Mouse (Mus musculus) erythroid progenitor cell, adult 5-6 weeks (primary cell): Measurements from ENCODE around the gene Pola1. TPM values are rescaled to one million over a fixed set of nuclear protein-coding genes. Genes with fewer than 3 reads are reported as not detected.

Source experiments
- ATAC-seq: replicated peaks from 2 replicates; pipeline ENCODE4 v1.8.0; 2016; ENCODE audit warnings: moderate number of reproducible peaks, mild to moderate bottlenecking, moderate TSS enrichment, inconsistent platforms; ENCODE audit not compliant: poor library complexity, low FRiP score, severe bottlenecking
- total RNA-seq, 2 experiments: library from RNA; stranded (forward) in 1 of 2; stranded (reverse) in 1 of 2; fragments of 150-400 nt in 1 of 2; fragments of 186-747, 209-891 nt in 1 of 2; gene quantifications; 2 replicates each; pipeline versions ENCODE4 v1.2.3 to v1.2.4; 2015 to 2017; ENCODE audit warnings: low replicate concordance in 2 of 2

The Pola1 gene
- total RNA-seq (2015; ENCODE audit: low replicate concordance) (69.9 and 78.4 TPM in 2 replicates), total RNA-seq (2017; ENCODE audit: low replicate concordance) (152 and 170 TPM in 2 replicates)

DNA sequence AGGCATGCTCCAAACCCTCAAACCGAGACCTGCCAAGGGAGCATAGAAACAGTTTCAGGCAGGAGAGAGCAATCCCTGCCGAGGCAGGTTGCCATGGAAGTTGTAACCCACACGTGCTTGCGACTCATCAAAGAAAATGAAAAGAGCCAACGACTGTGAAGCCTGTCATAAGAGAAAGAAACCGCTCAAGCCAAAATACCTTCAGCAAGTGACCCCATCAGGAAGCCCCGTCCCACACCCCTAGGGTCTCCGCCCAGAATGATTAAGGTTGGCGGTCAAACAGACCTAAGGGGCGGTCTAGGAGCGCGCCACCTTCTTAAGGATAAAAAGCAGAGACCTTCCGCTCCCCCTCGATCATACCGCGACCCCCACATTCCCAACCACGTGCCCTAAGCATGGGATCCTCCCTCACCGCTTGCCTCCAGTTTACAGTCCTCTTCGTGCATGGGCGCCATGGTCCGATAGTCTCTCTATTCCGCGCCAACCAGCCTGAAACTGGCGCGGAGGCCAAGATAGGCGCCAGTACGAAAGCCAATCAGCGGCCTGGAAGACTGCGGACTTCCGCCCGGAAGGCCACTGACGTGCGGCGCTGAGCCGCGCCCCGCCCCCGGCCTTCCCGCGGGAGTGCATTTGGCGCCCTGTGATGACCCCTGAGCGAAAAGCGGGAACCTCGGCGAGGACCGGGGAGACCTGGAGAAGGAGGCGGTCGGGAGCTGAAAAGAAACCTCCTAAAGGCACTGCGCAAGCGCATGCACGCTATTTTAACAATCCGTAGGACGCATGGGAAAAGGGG lies at the start of gene Pola1:
Pola1 (minus strand) TSS at position 499 of the 793 bp plus-strand sequence.
- peak; percentile 99 for ATAC-seq

DNA sequence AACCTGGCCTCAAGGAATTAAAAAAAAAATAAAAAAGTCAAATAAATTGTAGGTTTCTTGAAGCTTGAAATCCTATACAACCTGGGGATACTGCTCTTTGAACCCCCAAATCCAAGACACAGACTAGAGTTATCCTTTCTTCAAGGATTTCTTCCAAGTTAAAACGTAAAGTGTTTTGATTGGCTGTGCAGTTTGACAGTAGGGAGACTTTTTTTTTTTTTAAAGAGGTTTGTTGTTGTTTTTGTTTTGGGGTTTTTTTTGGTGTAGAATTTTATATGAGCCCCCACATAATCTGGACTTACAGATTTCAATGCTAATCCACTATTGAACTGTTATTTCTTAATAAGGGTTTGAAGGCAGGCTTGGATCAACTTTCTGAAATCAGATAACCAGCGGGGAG lies 44.3 kb upstream of the Pola1 start:
- no peak for ATAC-seq

DNA sequence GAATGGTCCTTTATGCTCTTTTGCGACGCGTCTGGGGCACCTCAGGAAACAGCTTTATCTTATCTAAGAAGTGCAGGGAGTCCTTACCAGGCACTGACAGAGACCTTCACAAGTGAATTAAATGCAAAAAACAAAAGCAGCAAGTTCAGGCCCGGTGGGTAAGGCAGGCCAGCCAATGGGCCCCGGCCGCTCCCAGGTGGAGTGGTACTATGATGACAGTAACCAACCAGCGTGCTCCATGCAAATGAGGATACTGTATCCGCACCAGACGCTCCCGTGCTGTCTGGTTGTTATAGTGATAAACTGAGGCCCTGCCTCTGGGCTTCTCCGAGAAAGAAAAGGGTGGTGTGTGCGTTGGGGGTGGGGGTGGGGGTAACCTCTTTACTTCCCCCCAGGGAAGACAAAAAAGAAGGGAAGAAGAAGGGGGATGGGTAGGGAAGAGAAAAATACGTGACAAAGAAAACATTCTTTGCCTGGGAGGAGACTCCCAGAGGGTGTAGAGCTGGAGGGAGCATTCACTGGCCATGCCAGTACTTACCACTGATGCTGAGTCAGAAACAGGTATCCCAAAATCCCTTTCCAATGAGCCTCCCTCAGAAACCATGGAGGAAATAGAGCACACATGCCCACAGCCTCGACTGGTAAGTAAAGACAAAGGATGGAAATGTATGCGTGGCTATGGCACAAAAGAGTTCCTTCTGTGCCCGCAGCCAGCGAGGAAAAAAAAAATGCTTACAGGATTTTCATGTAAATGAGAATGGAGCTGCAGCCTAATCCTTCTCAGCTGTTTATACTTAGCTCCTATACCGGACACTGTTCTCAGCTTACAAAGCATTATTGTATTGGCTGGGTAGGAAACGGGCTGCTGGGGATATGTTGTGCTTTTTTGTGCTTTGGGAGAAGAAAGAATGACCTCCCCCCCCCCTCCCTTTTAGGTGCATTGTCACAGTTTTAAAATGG lies 43.2 kb upstream of the Pola1 start:
- ATAC-seq: peak; percentile 99

DNA sequence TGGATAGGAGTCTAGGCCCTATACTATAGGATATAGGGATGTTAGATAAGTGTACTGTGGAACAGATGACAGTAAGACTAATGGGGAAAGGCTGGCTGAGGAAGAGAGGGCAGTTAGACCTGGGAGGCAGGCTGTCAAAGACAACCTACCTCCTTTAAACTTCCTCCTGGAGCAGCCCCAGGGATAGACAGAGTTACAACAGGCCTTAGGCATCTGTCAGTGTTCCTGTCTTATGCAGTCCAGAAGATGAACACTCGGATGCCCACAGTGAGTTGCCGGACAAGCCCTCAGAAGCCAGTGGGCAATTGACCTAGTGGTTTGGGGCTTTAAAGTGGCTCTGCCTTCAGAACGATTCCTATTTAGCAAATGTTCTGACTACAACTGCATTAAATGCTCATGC lies 42.5 kb upstream of the Pola1 start:
- ATAC-seq: peak; percentile 23

DNA sequence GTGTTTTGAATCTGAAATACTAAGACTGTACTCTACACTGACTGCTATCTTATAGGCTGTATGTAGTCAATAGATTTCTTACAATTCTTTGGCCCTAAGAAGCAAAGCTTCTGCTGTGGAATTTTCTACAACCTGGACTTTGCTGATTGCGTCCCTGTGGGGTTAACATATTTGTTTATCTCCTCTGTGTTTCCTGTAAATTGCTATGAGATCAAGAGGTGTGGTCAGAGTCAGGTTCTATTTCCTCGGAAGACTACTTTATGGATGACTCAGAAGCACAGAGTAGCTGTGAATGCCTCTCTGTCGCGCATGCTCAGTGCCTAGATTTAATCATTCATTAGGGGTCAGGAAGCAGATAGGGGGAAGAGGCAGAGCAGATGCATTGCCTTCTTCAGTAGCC lies 32.8 kb upstream of the Pola1 start:
- ATAC-seq: peak; percentile 65; the same call in 1 of the 2 replicates

DNA sequence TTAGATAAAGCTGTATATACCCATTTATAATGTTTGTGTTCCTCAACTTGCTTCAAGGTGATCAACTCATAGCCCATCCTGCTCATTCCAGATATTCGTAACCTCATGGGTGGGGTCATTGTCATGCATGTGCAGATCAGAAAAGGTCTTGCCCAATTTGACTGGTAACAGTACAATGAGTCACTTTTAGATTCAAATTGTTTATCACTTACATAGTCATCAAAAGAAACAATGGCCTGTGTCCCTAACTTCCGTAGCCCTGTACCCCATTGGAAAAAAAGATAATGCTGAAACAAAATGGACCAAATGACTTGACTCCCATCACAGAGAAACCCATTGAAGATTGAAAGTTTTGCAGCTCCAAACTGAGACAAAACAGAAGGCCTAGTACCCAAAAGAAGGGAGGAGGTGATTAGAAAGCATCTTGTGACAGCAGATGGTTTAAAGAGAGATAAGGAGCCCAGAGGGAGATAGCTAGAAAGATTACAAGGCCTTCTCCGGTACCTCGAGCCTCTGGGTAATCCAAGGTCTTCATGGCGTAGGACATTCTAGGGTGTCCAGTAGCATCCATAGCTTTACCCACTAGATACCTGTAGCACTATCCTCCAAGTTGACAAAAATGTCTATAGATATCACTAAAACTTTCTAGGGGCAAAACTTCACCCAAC lies 32.1 kb upstream of the Pola1 start:
- ATAC-seq: no peak

DNA sequence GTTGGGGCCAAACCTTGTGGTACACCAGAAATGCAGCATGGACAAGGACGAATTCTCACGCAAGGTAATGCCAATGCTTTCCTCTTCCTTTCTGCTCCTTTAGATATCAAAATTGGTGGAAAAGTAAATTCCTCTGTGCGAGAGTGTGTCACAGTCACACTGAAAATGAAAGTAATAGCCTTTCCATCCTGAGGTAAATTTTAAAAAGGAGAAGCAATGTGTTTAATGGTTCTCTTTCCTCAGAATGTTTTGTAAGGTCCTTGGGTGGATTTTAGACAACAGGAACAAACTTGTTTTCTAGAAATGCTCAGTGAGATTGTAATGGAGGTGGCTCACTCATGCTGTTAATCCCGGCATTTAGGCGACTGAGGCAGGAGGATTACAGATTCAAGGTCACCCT lies 23.2 kb upstream of the Pola1 start:
- no peak for ATAC-seq

DNA sequence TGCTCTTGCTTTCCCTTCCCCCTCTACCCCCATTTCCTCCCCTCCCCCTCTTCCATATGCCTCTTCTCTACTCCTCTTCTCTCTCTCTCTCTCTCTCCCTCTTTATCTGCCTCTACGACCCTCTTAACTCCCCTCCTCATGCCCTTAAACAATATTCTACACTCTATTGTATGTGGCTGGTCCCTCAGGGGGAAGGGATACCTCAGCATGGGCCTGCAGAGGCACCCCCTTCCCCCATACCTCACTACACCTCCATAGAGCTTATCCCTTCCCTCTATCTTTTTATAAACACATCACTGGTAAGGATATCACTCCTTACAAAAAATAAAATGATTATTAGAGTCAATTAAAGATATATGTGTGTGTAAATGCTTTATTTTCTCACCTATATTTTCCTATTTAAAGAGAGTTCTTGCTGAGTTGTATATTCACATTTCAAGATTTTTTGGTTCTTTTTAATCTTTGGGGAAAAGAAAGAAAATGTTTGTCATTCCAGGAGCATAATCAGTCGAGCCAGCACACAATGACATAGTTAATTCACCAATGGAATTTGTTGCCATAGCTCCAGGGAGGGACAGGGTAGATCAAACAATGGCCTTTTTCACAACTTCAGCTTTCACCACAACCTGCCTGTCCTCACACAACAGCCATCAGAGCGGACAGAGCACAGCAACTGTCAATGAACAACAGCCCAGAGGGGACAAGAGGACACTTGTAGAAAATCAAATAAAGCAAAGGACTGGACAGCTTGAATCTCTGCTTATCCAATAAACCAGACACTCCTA lies 22.5 kb upstream of the Pola1 start, which contains the start of gene Pcyt1b:
Pcyt1b (plus strand) TSS at position 646 of the 785 bp plus-strand sequence.
- ATAC-seq: no peak

DNA sequence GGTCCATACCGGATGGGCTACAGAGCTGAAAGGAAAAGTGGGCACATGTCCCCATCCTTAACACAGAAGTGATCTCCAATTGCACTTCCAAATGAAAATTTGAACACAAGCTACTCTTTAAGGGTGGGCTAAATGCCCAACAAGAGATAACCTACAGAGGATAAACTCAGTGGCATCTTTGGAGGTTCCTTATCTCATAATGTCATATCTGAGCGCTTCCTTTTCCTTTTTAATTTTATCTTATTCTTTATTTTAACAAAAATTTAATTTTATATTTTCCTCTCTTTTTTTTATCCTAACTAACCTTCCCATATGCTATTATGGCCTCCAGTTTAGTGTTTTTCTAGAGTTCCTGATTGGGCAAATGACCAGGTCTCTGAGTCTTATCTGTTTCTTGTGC lies 18.8 kb upstream of the Pola1 start:
- ATAC-seq: no peak

DNA sequence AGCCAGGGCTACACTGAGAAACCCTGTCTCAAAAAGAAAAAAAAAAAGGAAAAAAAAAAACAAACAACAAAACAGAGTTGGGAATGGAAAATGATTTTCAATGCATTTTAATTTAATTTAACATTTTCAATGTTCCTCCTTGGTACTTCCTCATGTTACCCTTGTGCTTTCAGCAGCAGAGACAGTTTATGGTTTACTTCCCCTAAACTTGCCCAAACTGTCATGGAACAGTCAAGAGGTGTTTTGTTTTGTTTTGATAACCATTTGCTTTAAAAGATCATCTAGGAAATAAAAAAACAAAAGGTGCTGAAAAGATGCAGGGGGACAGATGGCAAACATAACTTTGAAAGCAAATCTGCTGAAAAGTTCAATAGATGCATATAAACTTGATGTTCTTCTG lies 12.1 kb upstream of the Pola1 start:
- ATAC-seq: no peak

DNA sequence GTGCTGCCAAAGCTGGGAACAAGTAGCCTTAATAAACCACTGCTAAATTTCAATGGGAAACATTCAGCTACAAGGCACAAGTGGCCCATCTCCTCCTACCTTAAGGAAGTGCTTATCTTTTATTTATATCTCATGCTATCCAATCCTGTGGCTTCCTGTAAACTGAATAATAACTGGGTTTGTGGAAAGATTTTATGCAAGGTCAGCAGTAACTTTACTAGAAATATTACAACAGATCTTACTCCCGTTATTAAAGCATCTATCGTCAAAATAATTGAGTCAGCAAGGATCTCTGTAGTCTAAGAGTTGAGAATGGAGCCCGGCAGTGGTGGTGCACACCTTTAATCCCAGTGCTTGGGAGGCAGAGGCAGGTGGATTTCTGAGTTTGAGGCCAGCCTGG lies 11.6 kb upstream of the Pola1 start:
- ATAC-seq: no peak

DNA sequence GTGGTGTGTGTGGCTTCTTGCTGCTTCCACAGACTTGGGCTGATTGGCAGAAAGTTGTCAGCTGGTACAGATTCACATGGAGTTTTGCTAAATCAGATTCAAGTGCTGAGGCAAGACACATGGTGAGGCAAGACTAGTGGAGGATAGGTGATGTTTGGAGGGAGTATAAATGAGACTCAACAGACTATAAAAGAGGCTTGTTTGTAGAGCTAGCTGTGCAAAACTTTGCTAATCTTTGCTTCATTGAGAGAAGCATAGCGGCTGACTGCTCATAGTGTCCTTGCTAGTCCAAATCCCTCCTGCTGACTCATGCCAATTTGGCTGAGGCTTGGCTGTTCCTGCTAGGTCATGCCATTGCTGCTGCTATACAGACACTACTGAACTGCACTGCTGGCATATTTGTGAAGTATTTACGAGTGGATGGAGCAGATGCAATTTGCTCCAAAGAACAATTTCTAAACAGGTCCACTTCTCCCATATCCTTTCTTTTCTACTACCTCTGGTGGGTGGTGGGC lies 3.0 kb upstream of the Pola1 start:
- ATAC-seq: 0 out of 2 replicates have a peak, but pooled peaks have one; percentile 50

DNA sequence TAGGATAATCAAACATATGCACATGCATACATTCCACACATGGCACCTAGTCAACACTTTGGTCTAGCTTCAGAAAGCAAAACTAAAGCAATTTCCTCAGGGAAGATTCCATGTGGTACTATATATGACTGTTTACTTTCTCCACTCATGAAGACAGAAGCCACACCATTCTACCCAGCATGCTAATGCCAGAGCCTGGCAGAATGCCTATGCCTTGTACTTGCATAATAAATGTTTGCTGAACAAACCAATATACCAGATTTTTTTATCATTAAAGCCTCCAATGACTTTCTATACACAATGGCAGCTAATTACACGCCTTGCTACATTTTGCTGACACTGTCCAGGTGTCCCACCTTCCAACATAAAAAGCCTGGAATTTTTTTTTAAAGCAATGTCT lies 1.7 kb downstream of the Pola1 start:
- no peak for ATAC-seq

DNA sequence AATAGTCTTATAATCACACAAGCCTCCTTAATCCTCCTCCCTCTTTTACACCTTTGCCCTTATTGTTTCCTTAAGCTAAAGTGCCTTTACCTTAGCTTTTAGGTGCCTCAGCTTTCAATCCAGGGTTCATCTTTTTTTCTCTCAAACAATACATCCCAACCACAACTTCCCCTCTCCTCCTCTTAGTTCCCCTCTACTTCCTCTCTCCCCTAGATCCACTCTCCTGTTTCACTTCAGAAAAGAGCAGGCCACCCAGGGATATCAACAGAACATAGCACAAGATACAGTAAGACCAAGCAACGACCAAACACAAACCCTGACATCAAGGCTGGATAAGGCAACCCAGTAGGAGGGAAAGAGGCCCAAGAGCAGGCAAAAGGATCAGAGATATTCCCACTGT lies 29.7 kb downstream of the Pola1 start:
- no peak for ATAC-seq

DNA sequence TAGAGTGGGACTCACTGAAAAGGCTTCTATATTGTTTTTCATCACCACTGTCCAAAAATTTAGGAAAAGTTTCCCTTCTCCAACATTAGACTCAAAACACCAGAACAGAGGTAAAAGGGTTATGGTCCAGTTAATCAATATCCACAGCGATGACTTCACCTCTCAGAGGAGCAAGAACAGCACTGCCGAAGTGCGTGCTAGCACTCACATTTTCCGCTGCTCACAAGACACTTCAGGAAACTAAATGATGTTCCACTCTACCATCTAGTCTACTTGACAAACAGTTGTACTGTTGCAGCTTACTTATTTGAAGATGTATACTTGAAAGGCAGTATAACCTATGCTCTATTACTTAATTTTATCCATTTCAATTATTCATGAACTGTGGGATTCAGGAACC lies 37.7 kb downstream of the Pola1 start:
- ATAC-seq: no peak

DNA sequence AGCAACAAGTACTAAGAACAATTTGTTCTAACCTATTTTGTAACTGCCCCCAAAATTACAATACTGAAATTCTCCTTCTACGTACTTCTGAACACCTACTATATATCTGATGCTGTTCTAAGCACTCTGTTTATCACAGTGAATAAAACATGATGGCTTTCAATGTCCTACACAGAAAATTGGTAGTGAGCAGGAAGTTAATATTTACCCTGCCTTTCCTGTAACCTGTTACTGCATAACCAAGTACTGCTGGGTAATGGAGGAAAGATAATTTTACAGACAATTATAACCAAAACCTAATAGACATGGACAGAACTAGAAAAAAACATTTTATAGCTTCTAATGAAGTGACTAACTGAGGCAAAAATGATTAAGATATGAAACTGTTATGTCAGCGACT lies 51.0 kb downstream of the Pola1 start:
- no peak for ATAC-seq

DNA sequence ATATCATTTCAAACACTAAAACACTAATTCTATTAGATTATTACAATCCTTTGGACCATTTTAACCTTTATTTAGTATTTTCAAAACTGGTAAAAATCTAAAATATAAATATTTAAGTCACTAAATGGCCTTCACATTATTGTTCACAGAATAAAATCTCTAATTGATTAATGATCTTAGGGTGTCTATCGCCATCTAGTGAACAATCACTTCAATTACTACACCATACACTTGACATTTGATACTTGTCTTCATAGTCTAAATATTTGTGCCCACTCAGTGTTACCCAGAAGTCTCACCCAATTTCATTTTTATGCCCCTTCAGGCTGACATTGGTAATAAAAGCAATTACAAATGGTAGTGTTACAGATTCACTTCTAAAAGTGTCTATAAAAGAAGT lies 74.8 kb downstream of the Pola1 start:
- ATAC-seq: no peak

DNA sequence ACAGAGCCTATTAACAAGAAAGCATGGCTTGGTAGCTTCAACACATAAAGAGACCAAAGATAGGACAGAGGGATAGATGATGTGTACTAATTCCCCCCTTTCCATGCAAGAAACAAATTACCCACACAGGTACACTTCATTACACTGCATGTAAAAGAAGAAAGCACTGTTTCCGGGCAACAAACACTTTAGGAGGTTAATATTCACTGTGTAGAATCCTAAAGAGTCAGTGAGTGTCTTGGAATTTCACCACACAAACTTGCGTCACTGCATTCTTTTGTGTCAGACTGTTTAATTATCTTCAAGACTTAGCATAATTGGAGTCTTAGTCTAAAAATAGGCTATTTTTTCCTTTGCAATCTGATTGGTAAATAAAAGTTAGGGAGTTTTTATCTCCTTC lies 92.2 kb downstream of the Pola1 start:
- ATAC-seq: no peak

DNA sequence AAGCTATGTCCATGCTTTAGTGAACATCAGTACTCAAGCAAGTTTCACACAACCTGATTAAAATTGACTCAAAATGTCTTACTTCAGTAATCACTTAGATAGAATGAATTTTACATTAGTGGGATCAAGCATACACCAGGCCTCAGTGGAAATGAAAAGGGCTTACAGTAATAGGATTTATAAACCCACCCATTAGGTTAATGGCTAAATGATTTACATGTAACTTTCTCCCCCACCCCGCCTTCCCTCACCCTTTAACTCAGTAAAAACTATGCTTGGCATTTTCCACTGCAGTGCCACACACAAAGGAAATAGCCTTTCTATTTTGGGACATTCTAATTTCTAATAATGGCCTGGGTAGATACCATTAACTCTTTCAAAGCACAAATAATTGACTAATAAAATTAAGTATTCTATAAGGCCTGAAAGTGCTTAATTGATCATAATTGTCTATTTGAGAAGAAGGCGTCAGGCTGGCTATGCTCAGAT lies 129.0 kb downstream of the Pola1 start:
- ATAC-seq: no peak
